Mouse (Mus musculus) hindbrain, embryonic 12.5 days (tissue): Measurements from ENCODE around the gene Pitx2. TPM values are rescaled to one million over a fixed set of nuclear protein-coding genes. Genes with fewer than 3 reads are reported as not detected.

Experiments
- ATAC-seq: fragments of 200-750 bp; cut with Nextera tagmentation; 2 replicates; pipeline ENCODE4 v1.8.0; 2017; ENCODE audit warnings: moderate TSS enrichment; ENCODE audit not compliant: low FRiP score
- H3K27ac ChIP-seq: fragments of 300-500 bp; sonication (generic); 2 replicates; pipeline ENCODE4 v1.5.1; 2016; ENCODE audit warnings: mild to moderate bottlenecking
- H3K27me3 ChIP-seq: fragments of 300-500 bp; sonication (generic); 2 replicates; pipeline ENCODE4 v1.6.1; 2016; ENCODE audit warnings: mild to moderate bottlenecking
- H3K36me3 ChIP-seq: fragments of 300-500 bp; sonication (generic); 2 replicates; pipeline ENCODE4 v1.6.1; 2016; ENCODE audit warnings: mild to moderate bottlenecking
- H3K4me1 ChIP-seq: fragments of 300-500 bp; sonication (generic); 2 replicates; pipeline ENCODE4 v1.6.1; 2016
- H3K4me2 ChIP-seq: fragments of 300-500 bp; sonication (generic); replicated peaks from 2 replicates; pipeline ENCODE4 v1.6.1; 2016; ENCODE audit warnings: mild to moderate bottlenecking
- H3K4me3 ChIP-seq: fragments of 300-500 bp; sonication (generic); 2 replicates; pipeline ENCODE4 v1.5.1; 2016; ENCODE audit warnings: mild to moderate bottlenecking
- H3K9ac ChIP-seq: fragments of 300-500 bp; sonication (generic); 2 replicates; pipeline ENCODE4 v1.6.1; 2016; ENCODE audit warnings: mild to moderate bottlenecking, moderate library complexity
- H3K9me3 ChIP-seq: fragments of 300-500 bp; sonication (generic); replicated peaks from 2 replicates; pipeline ENCODE4 v1.6.1; 2016; ENCODE audit warnings: mild to moderate bottlenecking
- WGBS: fragments of 180-500 bp; shearing (Covaris S2); methylation state at CpG from one replicate; pipeline ENCODE4 v1.1.7; 2016; 5-methylcytosine and 5-hydroxymethylcytosine counted together
- polyA plus RNA-seq: library from polyadenylated mRNA; unstranded; fragments of >200 nt; fragmentation: Nextera tagmentation; extraction: Ambion mirVana; gene quantifications from 2 replicates; pipeline ENCODE4 v1.2.1, GENCODE M21; 2016

Pitx2 gene
- polyA plus RNA-seq, 1 experiment from 2014 or later, result 6.5 TPM

DNA sequence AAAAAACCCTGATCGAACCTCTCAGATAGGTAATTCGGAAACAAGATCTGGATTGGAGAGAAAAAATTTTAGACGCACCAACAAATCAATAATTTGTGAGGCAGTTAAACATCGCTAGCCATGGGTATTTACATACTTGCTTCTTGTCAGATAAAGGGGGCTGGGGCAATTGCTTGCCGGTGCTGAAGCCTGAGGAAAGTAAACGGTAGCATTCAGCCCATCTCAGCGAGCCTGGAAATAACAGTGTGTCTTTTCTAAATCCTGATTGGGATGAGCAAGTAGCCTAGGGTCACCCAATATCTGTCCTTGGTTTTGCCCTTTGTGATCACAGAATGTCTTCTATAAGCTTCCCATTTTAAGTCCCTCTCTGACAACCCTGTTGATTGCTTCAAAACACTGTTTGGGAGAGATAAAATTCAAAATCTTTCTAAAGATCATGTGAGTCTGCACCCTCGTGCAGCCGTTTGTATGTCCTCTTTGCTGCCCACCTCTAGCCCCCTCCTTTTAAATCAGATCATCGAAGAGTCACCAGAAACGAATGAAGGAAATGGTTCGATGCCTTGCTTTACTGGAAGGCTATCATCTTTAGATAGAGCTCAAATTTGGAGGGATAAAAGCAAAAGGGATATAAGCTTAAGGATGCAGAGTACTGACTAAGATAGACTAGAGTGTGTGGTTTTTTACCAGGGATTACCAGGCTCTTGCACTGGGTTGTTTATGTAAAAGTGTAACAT lies 3.7 kb upstream of the Pitx2 start:
- Histone ChIP-seq H3K27me3 (peaks cover 82% of the 10 kb centered on the region), H3K27ac (no peak overlapping the region), H3K4me3 (no peak overlapping the region), H3K4me2 (no peak overlapping the region), H3K36me3 (no peaks in the 10 kb centered on the region), H3K4me1 (peaks cover 12% of the 10 kb centered on the region), H3K9me3 (no peaks in the 10 kb centered on the region), H3K9ac (no peak overlapping the region)
- ATAC-seq, result no peak
- WGBS, result 3% methylated on average over 12 of the region's 12 CpGs

DNA sequence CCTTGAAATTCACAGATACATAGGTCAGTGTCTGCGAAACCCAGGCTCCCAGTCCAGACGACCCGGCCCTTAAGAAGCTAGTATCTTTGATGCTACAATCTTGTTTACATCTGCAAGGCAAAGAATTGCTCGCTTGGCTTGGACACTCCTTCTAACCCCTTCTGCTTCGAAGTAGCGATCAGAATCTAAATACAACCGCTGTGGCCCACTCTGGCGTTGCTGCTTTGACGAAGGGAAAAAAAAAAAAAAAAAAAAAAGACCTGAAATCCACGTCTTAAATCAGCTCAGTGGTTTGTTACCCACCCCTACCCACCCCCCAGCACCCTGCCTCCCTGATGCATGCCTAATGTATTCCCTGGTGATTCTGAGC lies 3.1 kb upstream of the Pitx2 start:
- H3K36me3 ChIP-seq, result no peaks in the 10 kb centered on the region
- no peak overlapping the region for H3K27ac ChIP-seq
- WGBS, result under 1% methylated on average over 10 of the region's 10 CpGs
- H3K4me2 ChIP-seq, result no peak overlapping the region
- H3K4me3 ChIP-seq, result no peak overlapping the region
- ATAC-seq, result no peak
- no peak overlapping the region for H3K9ac ChIP-seq
- H3K9me3 ChIP-seq, result no peaks in the 10 kb centered on the region
- peaks cover 12% of the 10 kb centered on the region for H3K4me1 ChIP-seq
- peaks cover 84% of the 10 kb centered on the region for H3K27me3 ChIP-seq

- H3K36me3 ChIP-seq, result no peaks in the 10 kb centered on the region
- no peak overlapping the region for H3K27ac ChIP-seq
- no peak overlapping the region for H3K9ac ChIP-seq
- H3K9me3 ChIP-seq, result no peaks in the 10 kb centered on the region
- no peak overlapping the region for H3K4me3 ChIP-seq
- H3K4me2 ChIP-seq, result no peak overlapping the region
- peaks cover 12% of the 10 kb centered on the region for H3K4me1 ChIP-seq
- peaks cover 84% of the 10 kb centered on the region for H3K27me3 ChIP-seq
- no peak for ATAC-seq
- 0% methylated on average over 13 of the region's 13 CpGs for WGBS
These were observed 2.6 kb upstream of the Pitx2 start for GRCm38 (mm10) chr3:129197035-129197434.

GRCm38 (mm10) chr3:129197786-129198626 lies 1.7 kb upstream of the Pitx2 start:
- Histone ChIP-seq H3K4me1 (peaks cover 12% of the 10 kb centered on the region), H3K4me2 (no peak overlapping the region), H3K9me3 (no peaks in the 10 kb centered on the region), H3K4me3 (no peak overlapping the region), H3K36me3 (no peaks in the 10 kb centered on the region), H3K27me3 (peaks cover 84% of the 10 kb centered on the region), H3K9ac (no peak overlapping the region), H3K27ac (no peak overlapping the region)
- under 1% methylated on average over 16 of the region's 16 CpGs for WGBS
- ATAC-seq, result no peak

- ATAC-seq, result no peak
- Histone ChIP-seq H3K36me3 (no peaks in the 10 kb centered on the region), H3K9ac (no peak overlapping the region), H3K4me2 (no peak overlapping the region), H3K4me1 (peaks cover 12% of the 10 kb centered on the region), H3K27me3 (peaks cover 84% of the 10 kb centered on the region), H3K9me3 (no peaks in the 10 kb centered on the region), H3K27ac (no peak overlapping the region), H3K4me3 (no peak overlapping the region)
- 2% methylated on average over 11 of the region's 11 CpGs for WGBS
These were observed 1.1 kb upstream of the Pitx2 start for GRCm38 (mm10) chr3:129198627-129198903.

- ATAC-seq, result no peak
- H3K4me1 ChIP-seq, result peaks cover 15% of the 10 kb centered on the region
- no peaks in the 10 kb centered on the region for H3K9me3 ChIP-seq
- no peak overlapping the region for H3K27ac ChIP-seq
- H3K4me3 ChIP-seq, result peak overlapping the region; percentile 36
- under 1% methylated on average over 16 of the region's 16 CpGs for WGBS
- H3K9ac ChIP-seq, result peak overlapping the region; percentile 32; the same call in 1 of the 2 replicates
- H3K4me2 ChIP-seq, result peak overlapping the region; percentile 62
- H3K36me3 ChIP-seq, result no peaks in the 10 kb centered on the region
- H3K27me3 ChIP-seq, result peaks cover 87% of the 10 kb centered on the region
These were observed 494 bp upstream of the Pitx2 start for GRCm38 (mm10) chr3:129199160-129199608.

- Histone ChIP-seq H3K4me2 (no peak overlapping the region; the same call in 1 of the 2 replicates), H3K4me1 (peaks cover 21% of the 10 kb centered on the region), H3K4me3 (peak overlapping the region; percentile 36; the same call in 1 of the 2 replicates), H3K9me3 (no peaks in the 10 kb centered on the region), H3K9ac (no peak overlapping the region), H3K36me3 (no peaks in the 10 kb centered on the region), H3K27ac (no peak overlapping the region), H3K27me3 (peaks cover 88% of the 10 kb centered on the region)
- WGBS, result under 1% methylated on average over 9 of the region's 9 CpGs
- no peak for ATAC-seq
These were observed 818 bp downstream of the Pitx2 start for GRCm38 (mm10) chr3:129200501-129200890.

GRCm38 (mm10) chr3:129201156-129201555 lies 1.5 kb downstream of the Pitx2 start:
- H3K27me3 ChIP-seq, result peaks cover 89% of the 10 kb centered on the region
- no peaks in the 10 kb centered on the region for H3K9me3 ChIP-seq
- WGBS, result 3% methylated on average over 3 of the region's 3 CpGs
- H3K4me2 ChIP-seq, result no peak overlapping the region
- no peak overlapping the region for H3K27ac ChIP-seq
- no peak overlapping the region for H3K4me3 ChIP-seq
- peaks cover 21% of the 10 kb centered on the region for H3K4me1 ChIP-seq
- no peaks in the 10 kb centered on the region for H3K36me3 ChIP-seq
- H3K9ac ChIP-seq, result no peak overlapping the region
- ATAC-seq, result no peak

- no peak overlapping the region for H3K9ac ChIP-seq
- no peaks in the 10 kb centered on the region for H3K36me3 ChIP-seq
- peaks cover 88% of the 10 kb centered on the region for H3K27me3 ChIP-seq
- no peak overlapping the region for H3K27ac ChIP-seq
- H3K4me3 ChIP-seq, result no peak overlapping the region
- H3K9me3 ChIP-seq, result no peaks in the 10 kb centered on the region
- 2% methylated on average over 11 of the region's 11 CpGs for WGBS
- no peak overlapping the region for H3K4me2 ChIP-seq
- no peak for ATAC-seq
- peaks cover 21% of the 10 kb centered on the region for H3K4me1 ChIP-seq
These were observed 2.1 kb downstream of the Pitx2 start for GRCm38 (mm10) chr3:129201681-129202255.

GRCm38 (mm10) chr3:129202871-129203740 lies 3.4 kb downstream of the Pitx2 start:
- no peak for ATAC-seq
- H3K36me3 ChIP-seq, result no peaks in the 10 kb centered on the region
- H3K9me3 ChIP-seq, result no peaks in the 10 kb centered on the region
- no peak overlapping the region for H3K9ac ChIP-seq
- no peak overlapping the region; the same call in none of the 2 replicates for H3K4me3 ChIP-seq
- H3K4me1 ChIP-seq, result peaks cover 21% of the 10 kb centered on the region
- peaks cover 88% of the 10 kb centered on the region for H3K27me3 ChIP-seq
- H3K27ac ChIP-seq, result no peak overlapping the region
- no peak overlapping the region; the same call in 1 of the 2 replicates for H3K4me2 ChIP-seq
- under 1% methylated on average over 36 of the region's 36 CpGs for WGBS

DNA sequence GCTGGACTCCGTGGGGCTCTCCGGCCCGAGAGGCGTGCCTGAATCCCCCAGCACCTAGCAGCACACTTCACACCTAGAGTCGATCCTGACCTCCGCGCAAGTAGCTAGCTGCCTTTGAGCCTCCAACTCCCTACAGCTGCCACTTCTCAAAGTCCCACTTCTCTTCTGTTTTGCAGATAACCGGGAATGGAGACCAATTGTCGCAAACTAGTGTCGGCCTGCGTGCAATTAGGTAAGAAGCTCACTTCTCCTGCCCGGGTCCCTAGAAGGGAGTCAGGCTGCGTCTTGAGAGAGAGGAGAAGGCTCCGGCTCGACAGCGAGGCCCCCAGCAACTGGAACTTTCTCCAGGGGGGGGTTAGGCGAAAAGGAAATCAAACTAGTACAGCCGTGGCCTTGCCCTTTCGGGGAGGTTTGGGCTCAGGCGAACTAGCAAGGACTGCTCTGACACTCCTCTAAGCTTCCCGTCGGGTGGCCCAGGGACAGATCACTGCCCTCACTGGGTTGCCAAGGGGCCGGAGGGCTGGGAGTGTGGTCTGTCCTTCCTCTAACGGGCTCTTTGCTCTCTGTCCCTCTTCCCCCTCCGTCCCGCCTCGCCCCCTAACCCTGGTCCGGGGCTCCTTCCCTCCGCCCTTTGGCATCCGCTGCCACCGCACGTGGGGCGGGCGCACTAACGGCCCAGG lies 4.2 kb downstream of the Pitx2 start:
- under 1% methylated on average over 35 of the region's 35 CpGs for WGBS
- H3K36me3 ChIP-seq, result no peaks in the 10 kb centered on the region
- H3K27me3 ChIP-seq, result peaks cover 88% of the 10 kb centered on the region
- peak overlapping the region; percentile 37 for H3K4me3 ChIP-seq
- peak overlapping the region; percentile 82 for H3K4me2 ChIP-seq
- peak overlapping the region; percentile 38; the same call in 1 of the 2 replicates for H3K9ac ChIP-seq
- no peaks in the 10 kb centered on the region for H3K9me3 ChIP-seq
- no peak for ATAC-seq
- no peak overlapping the region for H3K27ac ChIP-seq
- H3K4me1 ChIP-seq, result peaks cover 21% of the 10 kb centered on the region
